Mouse (Mus musculus) hindbrain, embryonic 13.5 days (tissue): ENCODE results near the gene Rhot2. TPM values are rescaled to one million over a fixed set of nuclear protein-coding genes. Genes with fewer than 3 reads are reported as not detected.

Experiments
- ATAC-seq: fragments of 200-750 bp; cut with Nextera tagmentation; 2 replicates; pipeline ENCODE4 v1.8.0; 2017; ENCODE audit warnings: moderate TSS enrichment; ENCODE audit not compliant: low FRiP score
- H3K27ac ChIP-seq: fragments of 300-500 bp; sonication (generic); 2 replicates; pipeline ENCODE4 v1.5.1; 2015; ENCODE audit warnings: inconsistent platforms, mild to moderate bottlenecking, moderate library complexity
- H3K27me3 ChIP-seq: fragments of 300-500 bp; sonication (generic); 2 replicates; pipeline ENCODE4 v1.6.1; 2015; ENCODE audit warnings: mild to moderate bottlenecking, inconsistent platforms
- H3K36me3 ChIP-seq: fragments of 300-500 bp; sonication (generic); 2 replicates; pipeline ENCODE4 v1.6.1; 2015; ENCODE audit warnings: mild to moderate bottlenecking, inconsistent platforms
- H3K4me1 ChIP-seq: fragments of 300-500 bp; sonication (generic); replicated peaks from 2 replicates; pipeline ENCODE4 v1.6.1; 2015; ENCODE audit warnings: inconsistent platforms
- H3K4me2 ChIP-seq: fragments of 300-500 bp; sonication (generic); 2 replicates; pipeline ENCODE4 v1.6.1; 2015; ENCODE audit warnings: inconsistent platforms, mild to moderate bottlenecking, moderate library complexity
- H3K4me3 ChIP-seq: fragments of 300-500 bp; sonication (generic); 2 replicates; pipeline ENCODE4 v1.5.1; 2015; ENCODE audit warnings: mild to moderate bottlenecking, inconsistent platforms
- H3K9ac ChIP-seq: fragments of 300-500 bp; sonication (generic); 2 replicates; pipeline ENCODE4 v1.6.1; 2015; ENCODE audit warnings: mild to moderate bottlenecking, inconsistent platforms
- H3K9me3 ChIP-seq: fragments of 300-500 bp; sonication (generic); 2 replicates; pipeline ENCODE4 v1.6.1; 2016; ENCODE audit warnings: inconsistent platforms
- WGBS: fragments of 180-500 bp; shearing (Covaris S2); methylation state at CpG from one replicate; pipeline ENCODE4 v1.1.7; 2015; 5-methylcytosine and 5-hydroxymethylcytosine counted together
- polyA plus RNA-seq: library from polyadenylated mRNA; unstranded; fragments of >200 nt; fragmentation: Nextera tagmentation; extraction: Ambion mirVana; gene quantifications from 2 replicates; pipeline ENCODE4 v1.2.1, GENCODE M21; 2015

Rhot2 gene
- polyA plus RNA-seq, 1 experiment from 2014 or later = 14.5 TPM

DNA sequence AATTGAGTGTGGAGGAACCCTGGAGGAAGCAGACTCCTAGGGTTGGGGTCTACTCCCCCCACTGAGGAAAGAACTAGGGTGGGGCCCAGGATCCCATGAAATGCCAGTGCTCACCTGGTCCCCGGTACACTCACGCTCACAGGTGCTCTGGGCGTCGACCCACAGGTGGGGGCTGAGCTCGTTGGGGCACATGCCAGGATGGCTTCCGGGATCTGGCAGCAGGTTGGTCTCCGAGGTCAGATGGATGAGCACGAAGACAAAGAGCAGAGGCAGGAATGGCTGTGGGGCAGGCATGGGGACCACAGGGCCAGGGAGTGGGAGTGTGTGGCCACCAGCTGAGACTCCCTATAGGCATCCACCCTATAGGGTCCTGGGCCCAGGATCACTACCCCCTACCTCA, 35.1 kb upstream of the Rhot2 start:
- ATAC-seq = no peak
- Histone ChIP-seq H3K4me1 (peaks cover 40% of the 10 kb centered on the region), H3K9me3 (no peaks in the 10 kb centered on the region), H3K27ac (no peak overlapping the region), H3K27me3 (no peaks in the 10 kb centered on the region), H3K4me2 (no peak overlapping the region), H3K36me3 (peaks cover 49% of the 10 kb centered on the region), H3K4me3 (no peak overlapping the region), H3K9ac (no peak overlapping the region)
- whole genome bisulfite sequencing = 68% methylated on average over 8 of the region's 8 CpGs

GRCm38 (mm10) chr17:25879261-25879660, 34.6 kb upstream of the Rhot2 start:
- Histone ChIP-seq H3K4me2 (no peak overlapping the region), H3K9me3 (no peaks in the 10 kb centered on the region), H3K36me3 (peaks cover 44% of the 10 kb centered on the region), H3K27me3 (no peaks in the 10 kb centered on the region), H3K4me1 (peaks cover 44% of the 10 kb centered on the region), H3K9ac (no peak overlapping the region), H3K4me3 (no peak overlapping the region), H3K27ac (no peak overlapping the region)
- WGBS = 39% methylated on average over 4 of the region's 4 CpGs
- no peak for ATAC-seq

GRCm38 (mm10) chr17:25878611-25879180, 34.0 kb upstream of the Rhot2 start:
- H3K4me1 ChIP-seq = peaks cover 49% of the 10 kb centered on the region
- H3K4me3 ChIP-seq = no peak overlapping the region
- no peak overlapping the region for H3K4me2 ChIP-seq
- peaks cover 38% of the 10 kb centered on the region for H3K36me3 ChIP-seq
- H3K27me3 ChIP-seq = no peaks in the 10 kb centered on the region
- H3K9me3 ChIP-seq = no peaks in the 10 kb centered on the region
- H3K9ac ChIP-seq = no peak overlapping the region
- no peak overlapping the region for H3K27ac ChIP-seq
- ATAC-seq = no peak
- WGBS = 83% methylated on average over 19 of the region's 19 CpGs

GRCm38 (mm10) chr17:25877741-25878610, 33.3 kb upstream of the Rhot2 start:
- H3K27me3 ChIP-seq = no peaks in the 10 kb centered on the region
- no peak overlapping the region for H3K27ac ChIP-seq
- no peak overlapping the region for H3K4me3 ChIP-seq
- ATAC-seq = no peak
- 93% methylated on average over 32 of the region's 32 CpGs for WGBS
- H3K4me1 ChIP-seq = peaks cover 50% of the 10 kb centered on the region
- peaks cover 31% of the 10 kb centered on the region for H3K36me3 ChIP-seq
- H3K4me2 ChIP-seq = no peak overlapping the region
- H3K9ac ChIP-seq = no peak overlapping the region; the same call in 1 of the 2 replicates
- no peaks in the 10 kb centered on the region for H3K9me3 ChIP-seq

DNA sequence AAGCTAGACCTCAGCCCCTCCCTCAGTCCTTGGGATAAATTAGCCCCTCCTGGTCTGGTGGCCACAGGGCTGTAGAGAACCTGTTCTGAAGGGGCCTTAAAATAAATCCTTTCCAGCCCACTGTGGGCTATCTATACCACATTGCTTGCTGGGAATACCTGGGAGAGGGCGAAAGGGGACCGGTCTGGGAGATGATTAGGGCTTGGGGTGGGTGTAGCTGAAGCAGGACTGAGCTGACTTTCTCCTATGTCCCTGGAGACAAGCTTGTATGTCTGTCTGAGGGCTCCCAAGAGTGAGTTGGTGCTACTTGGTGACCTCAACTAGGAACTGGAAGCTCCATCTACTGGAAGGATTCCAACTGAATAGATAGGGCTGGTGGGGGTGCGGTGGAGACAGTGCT, 32.4 kb upstream of the Rhot2 start:
- Histone ChIP-seq H3K9ac (peak overlapping the region; percentile 39; the same call in 1 of the 2 replicates), H3K27me3 (no peaks in the 10 kb centered on the region), H3K4me3 (no peak overlapping the region), H3K36me3 (peaks cover 22% of the 10 kb centered on the region), H3K4me1 (peaks cover 50% of the 10 kb centered on the region), H3K4me2 (peak overlapping the region; percentile 96), H3K9me3 (no peaks in the 10 kb centered on the region), H3K27ac (no peak overlapping the region)
- WGBS = 93% methylated on average over 3 of the region's 3 CpGs
- no peak for ATAC-seq

- Histone ChIP-seq H3K27me3 (no peaks in the 10 kb centered on the region), H3K27ac (peak overlapping the region; percentile 97), H3K36me3 (peaks cover 22% of the 10 kb centered on the region), H3K4me2 (peak overlapping the region; percentile 96), H3K9me3 (no peaks in the 10 kb centered on the region), H3K9ac (peak overlapping the region; percentile 87), H3K4me1 (peaks cover 46% of the 10 kb centered on the region), H3K4me3 (peak overlapping the region; percentile 80)
- ATAC-seq = no peak
- 58% methylated on average over 10 of the region's 10 CpGs for WGBS
These were observed 31.8 kb upstream of the Rhot2 start for GRCm38 (mm10) chr17:25876347-25876915.

GRCm38 (mm10) chr17:25875171-25876136, 30.8 kb upstream of the Rhot2 start:
- Histone ChIP-seq H3K9ac (peak overlapping the region; percentile 87), H3K4me1 (peaks cover 36% of the 10 kb centered on the region), H3K9me3 (no peaks in the 10 kb centered on the region), H3K4me3 (peak overlapping the region; percentile 80), H3K27me3 (no peaks in the 10 kb centered on the region), H3K27ac (peak overlapping the region; percentile 97), H3K36me3 (peaks cover 22% of the 10 kb centered on the region), H3K4me2 (peak overlapping the region; percentile 96)
- peak; percentile 93 for ATAC-seq
- 2% methylated on average over 59 of the region's 59 CpGs for WGBS

GRCm38 (mm10) chr17:25874721-25875170, 30.1 kb upstream of the Rhot2 start, which contains the start of gene Mettl26:
Mettl26 (plus strand) TSS chr17:25875074.
- H3K4me2 ChIP-seq = peak within 1 kb of the TSS; percentile 96
- H3K4me1 ChIP-seq = peaks cover 29% of the 10 kb centered on the region
- H3K9me3 ChIP-seq = no peaks in the 10 kb centered on the region
- ATAC-seq = peak; percentile 69
- WGBS = under 1% methylated on average over 25 of the region's 25 CpGs
- H3K4me3 ChIP-seq = peak within 1 kb of the TSS; percentile 80
- H3K36me3 ChIP-seq = peaks cover 21% of the 10 kb centered on the region
- H3K27ac ChIP-seq = peak within 1 kb of the TSS; percentile 97
- H3K9ac ChIP-seq = peak within 1 kb of the TSS; percentile 87
- H3K27me3 ChIP-seq = no peaks in the 10 kb centered on the region

DNA sequence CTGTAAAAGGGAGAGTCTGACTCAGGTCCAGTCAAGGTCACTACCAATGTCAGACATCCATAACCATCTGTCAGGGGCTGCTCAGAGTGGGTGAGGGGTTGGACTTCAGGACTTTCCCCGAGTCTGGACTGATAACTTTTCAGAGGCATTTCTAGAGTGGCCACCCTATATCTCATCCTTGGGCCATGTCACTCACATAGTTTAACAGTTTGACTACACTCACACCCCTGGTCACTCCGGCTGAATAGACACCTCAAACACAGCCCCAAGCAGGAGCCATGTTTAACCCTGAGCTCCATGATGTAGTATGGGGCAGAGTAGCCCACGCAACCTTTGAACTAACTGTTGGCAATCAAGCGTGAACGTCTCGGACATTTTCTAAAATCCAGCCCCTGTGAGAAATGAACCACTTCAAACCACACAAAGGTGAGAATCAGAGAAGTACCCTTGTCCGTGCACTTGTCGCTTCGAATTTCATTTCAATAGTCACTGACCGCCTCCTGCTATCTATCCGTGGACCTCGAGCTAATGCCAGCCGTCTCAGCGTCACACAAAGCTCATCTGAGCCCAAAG, 29.6 kb upstream of the Rhot2 start:
- 7% methylated on average over 14 of the region's 14 CpGs for WGBS
- no peak for ATAC-seq
- peaks cover 30% of the 10 kb centered on the region for H3K4me1 ChIP-seq
- peak overlapping the region; percentile 80 for H3K4me3 ChIP-seq
- H3K27me3 ChIP-seq = no peaks in the 10 kb centered on the region
- peak overlapping the region; percentile 96 for H3K4me2 ChIP-seq
- peak overlapping the region; percentile 97 for H3K27ac ChIP-seq
- H3K36me3 ChIP-seq = peaks cover 17% of the 10 kb centered on the region
- H3K9me3 ChIP-seq = no peaks in the 10 kb centered on the region
- H3K9ac ChIP-seq = peak overlapping the region; percentile 87

DNA sequence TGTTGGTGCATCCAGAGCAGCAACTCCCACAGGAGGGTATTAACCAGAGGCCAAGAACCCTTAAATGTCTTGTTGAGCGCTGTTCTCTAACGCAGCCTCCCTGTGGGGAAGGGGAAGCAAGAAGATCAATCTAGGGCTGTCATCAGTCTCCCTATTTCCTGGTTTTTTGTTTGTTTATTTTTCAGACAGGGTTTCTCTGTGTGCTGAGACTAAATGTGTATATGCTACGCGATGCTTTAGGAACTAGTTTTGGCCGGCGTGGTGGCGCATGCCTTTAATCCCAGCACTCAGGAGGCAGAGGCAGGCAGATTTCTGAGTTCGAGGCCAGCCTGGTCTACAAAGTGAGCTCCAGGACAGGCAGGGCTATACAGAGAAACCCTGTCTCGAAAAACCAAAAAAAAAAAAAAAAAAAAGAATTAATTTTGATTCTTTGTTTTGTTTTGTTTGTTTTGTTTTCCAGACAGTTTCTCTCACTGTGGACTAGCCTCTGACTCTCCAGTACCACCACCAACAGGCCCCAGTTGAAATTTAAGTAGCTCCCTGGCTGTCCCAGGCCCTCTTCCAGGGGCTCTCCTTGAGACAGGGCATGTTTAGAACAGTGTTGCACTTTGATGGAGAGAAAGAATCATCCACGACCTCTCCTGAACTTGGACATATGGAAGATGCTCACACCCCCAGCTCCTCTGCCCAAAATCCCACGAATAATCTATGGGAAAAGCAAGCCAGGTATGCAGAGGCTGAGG, 28.9 kb upstream of the Rhot2 start:
- peaks cover 35% of the 10 kb centered on the region for H3K4me1 ChIP-seq
- no peaks in the 10 kb centered on the region for H3K27me3 ChIP-seq
- peaks cover 10% of the 10 kb centered on the region for H3K36me3 ChIP-seq
- ATAC-seq = no peak
- H3K9ac ChIP-seq = peak overlapping the region; percentile 87
- WGBS = 79% methylated on average over 11 of the region's 11 CpGs
- H3K27ac ChIP-seq = peak overlapping the region; percentile 97
- H3K4me2 ChIP-seq = peak overlapping the region; percentile 96
- H3K9me3 ChIP-seq = no peaks in the 10 kb centered on the region
- H3K4me3 ChIP-seq = peak overlapping the region; percentile 80

GRCm38 (mm10) chr17:25872676-25873075, 28.0 kb upstream of the Rhot2 start:
- H3K9ac ChIP-seq = no peak overlapping the region
- peaks cover 39% of the 10 kb centered on the region for H3K4me1 ChIP-seq
- WGBS = 84% methylated on average over 3 of the region's 3 CpGs
- no peaks in the 10 kb centered on the region for H3K9me3 ChIP-seq
- H3K4me3 ChIP-seq = no peak overlapping the region
- no peak overlapping the region for H3K4me2 ChIP-seq
- ATAC-seq = no peak
- H3K27me3 ChIP-seq = peaks cover under 1% of the 10 kb centered on the region; the same call in 1 of the 2 replicates
- peaks cover 1% of the 10 kb centered on the region for H3K36me3 ChIP-seq
- no peak overlapping the region for H3K27ac ChIP-seq
